Mouse (Mus musculus) neutrophil, adult 59 days (primary cell): ENCODE results near the gene Dnah3. TPM values are rescaled to one million over a fixed set of nuclear protein-coding genes. Genes with fewer than 3 reads are reported as not detected.

ENCODE experiments used
- total RNA-seq, 2 experiments: library from RNA; stranded (reverse); gene quantifications; 1 replicate in 1 of 2; 2 replicates in 1 of 2; pipeline ENCODE4 v1.2.4; 2023

Dnah3 gene
- total RNA-seq: not detected

GRCm38 (mm10) chr7:120095180-120095579, at the start of gene Dnah3:
Dnah3 (minus strand) TSS chr7:120095280.

GRCm38 (mm10) chr7:120102164-120102972, 7.3 kb upstream of the Dnah3 start, which contains the start of gene Tmem159:
Tmem159 (plus strand) TSS chr7:120102353.

GRCm38 (mm10) chr7:119895639-119896512, 199.2 kb downstream of the Dnah3 start, which contains the start of the genes Lyrm1 and Dcun1d3:
Lyrm1 (plus strand) TSS chr7:119895861.
Dcun1d3 (minus strand) TSS chr7:119896298.

Other genes with a start within 250 kb of the Dnah3 start
- 1 to 10 TPM; 3.9 to 5.8 TPM for gene Lyrm1, start 199.4 kb downstream of the Dnah3 start, total RNA-seq
- gene Dcun1d3, start 199.0 kb downstream of the Dnah3 start, total RNA-seq: 10 to 100 TPM; 15.6 to 22.6 TPM
- gene Tmem159, start 7.1 kb upstream of the Dnah3 start, total RNA-seq: 10 to 100 TPM in 1 of 2 experiments, 1 to 10 TPM in 1; 8.2 to 10.7 TPM
- not detected for gene Zp2, start 50.0 kb upstream of the Dnah3 start, total RNA-seq
- gene Anks4b, start 78.6 kb upstream of the Dnah3 start, total RNA-seq: not detected
- gene Crym, start 106.8 kb upstream of the Dnah3 start, total RNA-seq: not detected
- gene Abca14, start 108.7 kb upstream of the Dnah3 start, total RNA-seq: not detected
- gene Abca15, start 233.4 kb upstream of the Dnah3 start, total RNA-seq: not detected